Mouse (Mus musculus) CD8-positive naive resting alpha-beta T cell, adult 2 months (primary cell): ENCODE results near the gene Accsl.

Experiments used
- DNase-seq, 2 experiments: peaks; one replicate each; pipeline ENCODE4 v3.0.0; 2022; ENCODE audit warnings: low read depth in 2 of 2, low spot score in 2 of 2

Gene Accsl

GRCm38 (mm10) chr2:93869107-93869600 is at the start of gene Accsl:
Accsl (minus strand) TSS chr2:93869157.
- no peak for DNase-seq

- no peak for DNase-seq
These were observed 44.6 kb upstream of the Accsl start for GRCm38 (mm10) chr2:93913552-93913951.

DNA sequence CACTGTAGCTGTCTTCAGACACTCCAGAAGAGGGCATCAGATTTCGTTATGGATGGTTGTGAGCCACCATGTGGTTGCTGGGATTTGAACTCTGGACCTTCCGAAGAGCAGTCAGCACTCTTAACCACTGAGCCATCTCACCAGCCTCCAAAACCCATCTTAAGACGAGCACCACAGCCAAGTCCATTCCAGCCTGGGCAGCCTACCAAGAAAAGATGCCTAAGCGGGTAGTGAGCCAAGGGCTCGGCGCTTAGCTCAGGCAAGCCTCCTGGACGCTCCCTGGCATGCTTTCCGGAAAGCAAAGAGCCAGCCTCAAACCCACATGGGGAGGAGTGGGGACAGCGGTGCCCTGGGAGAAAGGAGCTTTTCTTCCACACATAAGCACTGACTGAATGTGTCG is 43.0 kb upstream of the Accsl start:
- no peak for DNase-seq

- no peak for DNase-seq
These were observed 40.8 kb upstream of the Accsl start for GRCm38 (mm10) chr2:93909716-93910115.

- DNase-seq, result no peak
These were observed 38.8 kb upstream of the Accsl start for GRCm38 (mm10) chr2:93907519-93908294.

GRCm38 (mm10) chr2:93906316-93906715 is 37.4 kb upstream of the Accsl start:
- no peak for DNase-seq

DNA sequence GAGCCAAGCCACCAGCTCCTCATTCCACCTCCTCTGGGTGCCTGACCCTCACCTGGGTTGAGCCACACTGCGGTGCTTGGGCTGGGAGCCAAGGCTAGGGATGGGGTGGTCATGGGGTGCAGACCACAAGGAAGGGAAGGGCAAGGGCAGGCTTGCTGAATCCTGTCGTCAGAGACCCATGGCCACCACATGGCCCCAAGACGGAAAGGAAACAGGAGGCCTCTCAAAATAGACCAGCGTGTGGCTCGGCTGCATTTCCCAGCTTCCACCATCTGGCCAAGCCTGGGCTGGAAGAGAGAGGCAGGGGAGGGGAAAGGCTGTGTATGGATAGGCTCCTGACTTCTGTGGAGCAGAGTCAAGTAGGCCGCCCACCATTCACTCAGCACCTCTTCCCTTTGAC is 34.5 kb upstream of the Accsl start:
- no peak for DNase-seq

DNA sequence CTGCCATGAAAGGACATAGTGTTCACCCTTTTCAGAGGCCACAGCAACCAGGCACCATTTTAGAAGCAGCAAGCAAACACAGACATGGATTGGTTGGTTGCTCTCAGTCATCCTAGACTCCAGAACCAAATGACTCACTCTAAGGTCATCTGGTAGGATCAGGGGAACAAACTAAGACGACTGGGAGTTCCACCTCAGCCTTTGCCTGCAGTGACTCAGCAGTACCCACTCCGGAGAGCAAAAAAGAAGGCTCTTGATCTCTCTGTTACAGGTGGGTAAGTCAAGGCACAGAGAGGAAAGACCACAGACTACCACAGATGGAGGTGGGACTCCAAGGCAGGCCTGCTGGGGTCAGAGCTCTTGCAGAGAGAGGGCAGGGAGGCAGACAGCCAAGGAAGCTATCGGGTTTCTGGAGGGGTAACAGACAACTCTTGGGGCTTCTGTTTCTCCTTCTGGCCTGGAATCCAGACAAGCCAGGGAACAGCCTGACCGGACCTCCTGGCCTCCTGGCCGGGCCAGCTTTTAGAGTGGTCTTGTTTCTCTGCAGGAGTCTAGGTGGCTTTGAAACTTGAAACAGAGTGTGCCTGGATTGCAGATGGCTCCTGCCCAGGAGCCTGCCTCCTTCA is 33.8 kb upstream of the Accsl start:
- no peak for DNase-seq

DNA sequence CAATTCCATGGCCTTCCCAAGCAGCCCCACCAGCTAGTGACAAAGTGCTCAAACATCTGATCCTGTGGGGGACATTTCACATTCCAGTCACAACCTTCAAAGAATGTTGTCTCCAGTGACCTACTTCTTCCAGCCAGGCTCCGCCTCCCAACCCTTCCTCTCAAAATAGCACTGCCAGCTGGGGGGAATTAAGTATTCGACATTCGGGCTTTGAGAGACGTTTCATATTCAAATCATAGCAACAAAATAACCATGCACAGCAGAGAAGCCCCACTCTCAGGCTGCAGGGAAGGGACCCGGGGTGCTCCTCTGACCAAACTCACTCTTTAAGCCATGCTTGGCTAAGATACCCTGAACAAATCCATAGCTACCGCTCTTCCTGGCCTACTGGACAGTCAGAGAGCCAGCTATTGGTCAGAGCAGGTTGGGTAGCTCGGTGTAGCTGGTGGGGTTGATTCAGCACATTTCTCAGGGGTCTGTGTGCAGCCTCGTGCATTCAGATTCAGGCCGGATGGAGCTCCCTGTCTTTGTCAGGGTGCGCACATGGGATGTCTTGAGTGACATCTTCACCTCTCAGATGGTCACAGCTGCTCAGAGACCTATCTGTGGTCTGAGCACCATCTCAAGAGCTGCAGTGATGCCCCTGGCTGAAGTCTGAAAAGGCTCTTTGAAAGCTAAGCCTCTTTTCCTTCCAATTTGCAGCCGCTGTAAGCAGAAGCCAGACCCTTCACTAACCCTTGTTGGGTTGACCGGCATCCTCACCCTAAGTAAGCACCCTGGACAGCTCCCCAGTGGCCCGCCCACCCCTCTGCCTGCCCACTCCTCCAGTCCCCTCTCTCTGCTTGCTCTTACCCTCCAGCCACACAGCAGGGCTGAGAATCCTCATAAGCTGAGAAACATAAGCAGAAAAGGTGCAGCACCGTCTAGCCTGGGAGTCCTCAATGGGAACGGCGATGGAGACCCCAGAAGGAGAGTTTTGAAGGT is 30.7 kb upstream of the Accsl start:
- DNase-seq, result no peak

GRCm38 (mm10) chr2:93891611-93892280 is 22.8 kb upstream of the Accsl start:
- no peak for DNase-seq

- DNase-seq, result no peak
These were observed 21.2 kb upstream of the Accsl start for GRCm38 (mm10) chr2:93890143-93890542.

DNA sequence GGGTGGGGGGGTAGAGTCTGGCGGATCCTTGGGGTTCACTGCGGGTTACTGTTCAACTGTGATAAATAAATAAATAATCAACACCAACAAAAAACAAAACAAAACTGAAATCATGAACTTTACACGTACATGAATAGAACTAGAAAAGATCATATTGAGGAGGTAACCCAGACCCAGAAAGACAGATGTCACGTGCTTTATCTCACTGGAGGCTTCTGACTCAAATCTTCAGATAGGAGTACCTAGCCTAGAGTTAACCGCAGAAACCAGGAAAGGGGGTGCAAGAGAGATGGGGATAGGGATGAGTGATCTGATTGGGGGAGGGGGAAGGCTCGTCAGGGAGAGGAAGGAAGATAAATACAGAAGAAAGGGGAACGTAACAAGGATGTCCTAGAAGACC is 20.1 kb upstream of the Accsl start:
- no peak for DNase-seq

GRCm38 (mm10) chr2:93888366-93888765 is 19.4 kb upstream of the Accsl start:
- no peak for DNase-seq

- no peak for DNase-seq
These were observed 18.3 kb upstream of the Accsl start for GRCm38 (mm10) chr2:93887273-93887672.

- no peak for DNase-seq
These were observed 17.2 kb upstream of the Accsl start for GRCm38 (mm10) chr2:93886013-93886794.

GRCm38 (mm10) chr2:93883066-93883465 is 14.1 kb upstream of the Accsl start:
- no peak for DNase-seq

GRCm38 (mm10) chr2:93881640-93882367 is 12.8 kb upstream of the Accsl start:
- no peak for DNase-seq

DNA sequence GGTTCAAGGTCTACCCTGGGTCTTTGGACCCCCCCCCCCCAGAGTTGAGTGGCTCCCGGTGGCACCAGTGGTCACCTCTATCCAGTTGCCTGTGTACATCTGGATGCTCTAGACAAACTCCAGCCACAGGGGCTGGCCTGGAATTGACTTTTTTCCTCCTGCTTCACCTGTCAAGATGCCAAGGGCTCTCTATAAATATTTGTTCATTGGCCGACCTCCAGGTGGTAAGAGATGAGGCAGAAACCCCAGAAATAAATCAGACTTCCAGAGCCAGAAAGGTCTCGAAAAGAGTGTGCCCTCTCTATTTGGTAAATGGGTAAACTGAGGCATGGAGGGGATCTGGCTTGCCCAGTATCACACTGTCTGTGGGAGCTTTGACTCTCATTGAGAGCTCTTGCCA is 12.0 kb upstream of the Accsl start:
- no peak for DNase-seq

DNA sequence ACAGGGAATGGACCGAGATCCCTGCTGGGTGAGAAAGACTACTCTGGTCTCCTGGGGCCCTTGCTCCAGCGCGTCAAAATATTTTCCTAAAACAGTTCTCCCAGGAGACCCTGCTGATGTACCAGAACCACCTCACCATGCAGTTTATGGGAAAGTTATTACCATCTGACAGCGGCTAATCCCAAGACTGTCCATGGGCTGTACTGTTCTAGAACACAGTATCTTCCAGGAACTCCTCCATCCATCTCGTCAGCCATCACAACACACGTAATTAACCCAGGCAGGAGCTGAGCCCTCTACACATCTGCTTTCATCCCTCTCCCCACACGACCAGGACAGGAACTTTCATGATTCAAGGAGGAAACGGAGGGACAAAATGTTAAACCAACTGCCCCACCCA is 11.5 kb upstream of the Accsl start:
- DNase-seq, result no peak
